Mouse (Mus musculus) heart, postnatal 0 days (tissue): Measurements from ENCODE around the gene Pard3.

Experiments used
- CTCF ChIP-seq: IDR thresholded peaks from 2 replicates; pipeline ENCODE4 v1.5.1; 2016; ENCODE audit warnings: antibody characterized with exemption, control low read depth, low read depth
- EP300 ChIP-seq: IDR thresholded peaks from 2 replicates; pipeline ENCODE4 v1.6.1; 2016; ENCODE audit warnings: antibody characterized with exemption, low read depth

DNA sequence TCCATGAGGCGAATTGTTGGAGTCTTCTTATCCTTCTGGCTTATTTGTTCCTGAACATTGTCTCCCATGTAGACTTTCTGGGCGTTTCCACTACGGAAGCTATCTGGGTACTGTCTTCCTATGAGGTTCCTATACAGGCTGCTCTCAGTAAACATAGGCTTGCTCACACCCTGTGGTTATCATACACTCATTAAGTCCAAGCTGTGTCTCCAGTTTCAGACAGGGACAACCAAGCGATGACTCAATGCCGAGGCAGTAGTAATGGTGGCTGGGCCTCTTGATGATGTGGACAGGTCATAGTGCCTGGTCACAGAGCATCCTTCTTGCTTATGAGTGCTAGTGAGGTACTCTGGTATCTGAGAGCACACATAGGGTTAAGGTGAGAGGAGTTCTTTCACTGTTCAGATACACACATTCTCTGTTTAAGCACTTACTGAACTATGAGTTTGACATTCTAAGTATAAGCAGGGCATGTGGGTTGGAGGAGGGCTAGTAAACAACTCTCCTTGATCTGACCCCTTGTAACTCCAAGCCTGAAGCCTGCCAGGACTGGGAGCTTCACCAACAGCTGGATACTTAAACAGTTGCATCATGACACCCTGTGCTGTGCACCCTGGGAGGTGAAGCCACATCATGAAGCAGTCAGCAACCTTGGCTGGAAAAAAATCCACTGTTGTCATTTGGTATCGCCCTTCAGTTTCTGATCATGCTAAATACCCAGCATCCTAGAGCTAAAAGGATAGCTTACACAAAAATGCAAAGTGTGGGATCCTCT is 385.6 kb downstream of the Pard3 start:
- no peak for TF ChIP-seq CTCF
- TF ChIP-seq EP300: no peak
